Mouse (Mus musculus): ENCODE results near the gene Spag9.

Gene Spag9

DNA sequence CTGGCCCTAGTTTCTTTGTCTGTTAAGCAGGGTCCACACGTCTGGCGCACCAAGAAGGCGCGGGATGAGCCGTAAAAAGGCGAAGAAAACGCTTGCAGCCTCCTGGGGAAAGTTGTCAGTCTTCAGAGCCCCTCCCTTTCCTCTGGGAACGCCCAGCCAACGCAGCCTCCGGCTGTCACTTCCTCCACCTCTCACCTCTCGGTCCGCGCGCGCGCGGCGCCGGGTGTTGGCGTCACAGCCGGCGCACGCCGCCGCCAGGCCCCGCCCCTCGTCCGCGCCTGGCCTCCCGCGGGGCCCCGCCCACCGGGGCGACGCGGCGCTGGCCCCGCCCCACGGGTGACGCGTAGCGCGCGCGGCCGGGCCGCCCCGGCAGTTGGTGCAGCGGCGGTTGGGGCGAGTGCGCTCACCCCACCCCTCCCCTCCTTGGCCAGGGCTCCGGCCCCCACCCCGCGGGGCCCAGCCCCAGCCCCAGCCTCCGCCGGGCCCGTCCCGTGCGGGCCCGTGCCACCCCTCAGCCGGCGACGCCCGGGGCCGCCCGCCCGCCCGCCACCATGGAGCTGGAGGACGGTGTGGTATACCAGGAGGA is at the start of gene Spag9:
Gene Spag9 (plus strand): TSS at position 372 of the 586 bp plus-strand sequence.
- peak; percentile 81 to 92 for DNase-seq (ENCODE audit: low spot score in 2 of 2)

DNA sequence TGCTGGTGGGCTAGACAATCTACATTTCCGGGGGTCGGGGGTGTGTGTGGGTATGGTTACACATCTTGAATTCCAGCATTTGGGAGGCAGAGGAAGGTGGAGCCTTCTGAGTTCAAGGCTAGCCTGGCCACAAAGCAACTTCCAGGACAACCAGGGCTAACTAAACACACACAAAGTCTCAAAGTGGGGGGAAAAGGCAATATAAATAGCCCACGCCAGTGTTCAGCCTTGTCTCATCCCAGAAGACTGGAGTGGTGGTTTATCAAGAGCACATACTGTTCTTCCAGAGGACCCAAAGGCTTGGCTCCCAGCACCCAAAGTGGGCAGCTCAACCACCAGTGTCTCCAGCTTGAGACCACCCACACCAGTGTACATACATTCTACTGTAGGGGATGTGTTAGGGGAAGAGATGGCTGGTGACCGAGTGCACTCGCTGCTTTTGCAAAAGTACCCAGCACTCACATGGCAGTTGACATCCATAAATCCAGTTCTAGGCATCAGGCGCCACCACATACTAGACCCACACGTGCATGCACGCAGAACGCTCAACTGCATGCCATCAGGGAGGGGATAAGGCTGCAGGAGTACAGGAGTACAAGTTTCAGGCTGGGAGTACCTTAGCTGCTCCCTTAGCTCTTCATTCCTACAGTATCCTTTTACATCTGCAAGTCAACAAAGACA is 46.9 kb upstream of the Spag9 start:
- DNase-seq (ENCODE audit: low spot score in 2 of 2), result no peak

DNA sequence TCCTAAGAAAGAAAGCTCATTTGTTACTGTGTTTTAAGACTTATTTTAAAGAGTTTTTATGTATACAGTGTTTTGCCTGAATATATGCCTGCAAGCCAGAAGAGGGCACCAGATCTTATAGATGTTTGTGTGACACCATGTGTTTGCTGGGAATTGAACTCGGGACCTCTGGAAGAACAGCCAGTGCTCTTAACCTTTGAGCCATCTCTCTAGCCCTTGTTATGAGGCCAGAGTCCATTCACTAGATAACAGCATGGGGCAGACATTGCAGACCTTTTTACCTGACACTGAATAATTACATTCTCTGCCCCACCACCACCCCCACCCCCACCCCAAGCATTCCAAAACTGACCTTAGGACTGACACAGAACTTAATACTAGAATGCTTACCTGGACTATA is 45.8 kb upstream of the Spag9 start:
- DNase-seq (ENCODE audit: low spot score in 2 of 2), result no peak

DNA sequence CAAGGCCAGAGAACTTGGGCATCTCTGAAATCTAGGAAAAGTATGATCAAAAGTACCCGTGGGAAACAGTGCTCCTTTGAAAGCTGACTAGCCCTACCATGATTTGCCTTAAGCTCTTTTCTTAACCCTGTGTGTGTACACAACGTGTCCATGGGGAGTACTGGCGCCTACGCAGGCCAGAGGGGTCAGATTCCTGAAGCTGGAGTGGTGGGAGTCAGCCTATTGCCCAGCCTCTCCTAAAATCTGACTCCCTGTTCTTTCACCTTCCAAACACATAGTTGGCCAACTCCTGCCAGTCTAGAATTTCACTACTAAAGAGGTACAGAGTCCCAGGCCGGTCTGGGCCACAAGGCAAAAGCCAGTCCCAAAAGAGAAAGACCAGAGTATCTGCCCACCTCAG is 43.5 kb upstream of the Spag9 start:
- no peak for DNase-seq (ENCODE audit: low spot score in 2 of 2)

DNA sequence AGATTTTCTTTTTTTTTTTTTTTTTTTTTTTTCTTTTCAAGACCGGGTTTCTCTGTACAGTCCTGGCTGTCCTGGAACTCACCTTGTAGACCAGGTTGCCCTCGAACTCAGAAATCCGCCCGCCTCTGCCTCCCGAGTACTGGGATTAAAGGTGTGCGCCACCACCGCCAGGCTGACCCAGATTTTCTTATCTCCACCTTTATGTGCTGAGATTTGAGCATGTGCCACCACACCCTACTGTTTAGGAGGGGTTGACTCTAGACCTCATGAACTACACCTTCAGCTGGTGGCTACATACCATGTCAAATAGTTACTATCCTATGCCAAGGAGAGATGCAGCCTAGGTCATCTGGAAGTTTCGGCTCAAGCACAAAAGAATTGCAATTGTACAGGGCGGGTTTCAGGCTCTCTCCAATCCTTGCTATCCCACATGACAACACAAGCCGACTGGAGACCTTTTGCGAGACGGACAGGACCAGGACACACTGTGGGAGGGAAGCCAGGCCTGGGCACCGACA is 41.1 kb upstream of the Spag9 start:
- no peak for DNase-seq (ENCODE audit: low spot score in 2 of 2)

DNA sequence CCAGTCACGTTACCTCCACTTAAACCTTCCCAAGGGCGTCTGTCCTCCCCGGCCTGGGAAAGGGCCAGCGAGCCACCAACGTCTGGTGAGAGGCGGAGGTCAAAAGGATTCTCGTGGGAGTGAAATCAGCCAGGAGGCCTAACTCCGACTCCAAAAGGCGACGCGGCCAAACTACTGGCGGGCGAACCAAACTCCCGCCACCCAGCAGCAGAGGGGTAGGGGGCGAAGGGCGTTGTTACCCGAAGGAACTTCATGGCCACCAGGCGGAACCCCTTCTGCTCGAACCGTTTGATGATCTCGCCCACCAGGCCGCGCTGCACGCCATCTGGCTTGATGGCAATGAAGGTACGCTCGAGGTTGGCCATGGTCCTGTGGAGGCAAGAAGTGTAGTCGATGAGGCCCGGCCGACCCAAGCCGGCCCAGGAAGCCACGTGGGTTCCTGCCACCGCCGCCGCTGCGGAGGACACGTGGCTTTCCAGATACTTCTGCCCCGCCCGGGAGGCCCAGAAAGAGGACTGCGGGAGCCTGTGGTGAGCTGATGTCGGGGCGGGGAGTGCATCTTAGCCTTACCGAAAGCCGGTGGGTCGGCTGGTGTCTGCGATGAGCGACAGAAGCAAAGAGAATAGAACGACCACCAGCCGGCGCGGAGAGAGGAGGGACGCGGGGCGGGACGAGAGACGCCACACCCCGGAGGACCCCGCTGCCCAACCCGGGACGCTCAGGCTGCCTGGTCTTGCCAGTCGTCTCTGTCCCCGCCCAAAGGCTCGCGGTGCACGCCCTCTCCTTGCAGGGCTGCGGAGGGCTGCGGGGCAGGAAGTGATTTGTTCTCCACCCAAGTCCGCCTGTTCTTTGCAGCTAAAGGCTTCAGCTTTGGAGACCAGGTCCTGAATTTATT is 40.4 kb upstream of the Spag9 start:
- peak; percentile 90 to 92 for DNase-seq (ENCODE audit: low spot score in 2 of 2)

DNA sequence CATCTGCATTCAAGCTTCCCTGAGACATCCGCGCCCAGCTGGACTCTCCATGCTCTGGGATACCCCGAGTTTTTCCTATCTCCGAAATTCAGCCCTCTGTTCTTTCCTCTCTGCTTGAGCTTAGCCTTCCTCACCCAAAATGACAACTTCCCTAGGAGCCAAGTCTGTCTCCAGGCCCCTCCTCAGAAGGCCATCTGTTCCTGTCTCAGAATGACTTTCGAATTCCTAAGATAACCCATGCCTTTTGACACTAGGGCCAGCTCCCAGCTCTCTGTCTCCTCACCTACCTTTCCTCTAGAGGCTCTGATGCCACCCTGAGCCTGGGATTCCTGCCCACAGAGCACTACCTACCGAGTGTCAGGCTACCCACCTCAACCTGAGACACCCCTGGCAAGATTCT is 39.7 kb upstream of the Spag9 start, which contains the start of gene Nme2:
Gene Nme2 (minus strand): TSS at position 101 of the 400 bp plus-strand sequence.
- no peak for DNase-seq (ENCODE audit: low spot score in 2 of 2)

DNA sequence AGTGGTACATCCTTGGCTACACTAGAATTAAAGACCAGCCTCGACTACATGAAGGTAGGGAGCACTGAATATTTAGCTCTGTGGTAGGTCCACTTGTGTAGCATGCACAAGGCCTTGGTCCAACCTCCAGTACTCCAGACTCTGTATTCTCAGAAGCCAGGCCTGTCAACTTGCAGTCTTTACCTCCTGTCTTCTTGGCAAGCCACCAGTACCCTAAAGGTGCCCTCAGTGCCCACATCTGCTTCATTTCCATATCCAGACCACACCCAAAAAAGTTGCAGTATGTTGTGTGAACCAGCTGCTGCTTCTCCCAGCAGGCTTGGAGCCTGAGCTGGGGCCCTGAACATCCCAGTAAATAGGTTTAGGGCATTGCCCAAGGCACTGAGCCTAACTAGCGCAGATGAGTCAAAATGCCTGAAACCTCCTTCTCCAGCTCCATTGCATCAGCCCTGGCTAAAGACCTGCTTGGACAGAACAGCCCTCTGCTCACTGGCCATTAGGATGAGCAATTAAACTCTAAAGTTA is 38.8 kb upstream of the Spag9 start:
- DNase-seq (ENCODE audit: low spot score in 2 of 2), result no peak

DNA sequence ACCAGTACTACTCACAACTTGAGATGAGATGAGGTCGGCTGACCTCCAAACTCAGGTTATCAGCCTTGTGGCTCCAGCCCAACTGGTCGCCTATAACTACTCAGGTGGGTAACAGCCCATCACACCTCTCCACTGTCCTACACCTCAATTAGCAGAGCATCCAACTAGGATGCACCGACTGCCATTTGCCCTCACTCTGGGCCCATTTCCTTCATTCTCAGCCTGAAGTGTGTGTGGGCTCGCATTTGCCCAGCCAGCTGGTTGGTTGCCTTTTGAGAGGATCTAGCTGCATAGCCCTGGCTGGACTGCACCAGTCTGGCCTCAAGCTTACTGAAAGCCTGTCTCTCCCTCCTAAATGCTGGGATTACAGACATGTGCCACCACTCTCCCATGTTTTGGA is 38.1 kb upstream of the Spag9 start:
- no peak for DNase-seq (ENCODE audit: low spot score in 2 of 2)

DNA sequence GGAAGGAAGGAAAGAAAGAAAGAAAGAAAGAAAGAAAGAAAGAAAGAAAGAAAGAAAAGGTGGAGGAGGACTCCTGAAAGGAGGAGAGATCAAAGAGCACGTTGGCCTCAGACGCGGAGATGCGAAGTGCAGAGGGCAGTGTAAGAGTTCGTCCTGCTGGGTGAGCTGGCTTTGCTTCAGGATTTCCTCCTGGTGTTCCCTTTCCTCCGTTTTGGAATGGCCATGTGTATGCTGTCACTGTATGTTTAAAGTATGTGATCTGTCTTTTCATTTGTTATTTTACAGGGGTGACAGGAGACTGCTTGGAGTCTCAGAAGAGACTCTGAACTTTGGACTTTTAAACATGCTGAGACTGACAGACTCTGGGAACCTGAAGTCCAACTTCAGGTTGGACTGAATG is 34.4 kb upstream of the Spag9 start:
- no peak for DNase-seq (ENCODE audit: low spot score in 2 of 2)

DNA sequence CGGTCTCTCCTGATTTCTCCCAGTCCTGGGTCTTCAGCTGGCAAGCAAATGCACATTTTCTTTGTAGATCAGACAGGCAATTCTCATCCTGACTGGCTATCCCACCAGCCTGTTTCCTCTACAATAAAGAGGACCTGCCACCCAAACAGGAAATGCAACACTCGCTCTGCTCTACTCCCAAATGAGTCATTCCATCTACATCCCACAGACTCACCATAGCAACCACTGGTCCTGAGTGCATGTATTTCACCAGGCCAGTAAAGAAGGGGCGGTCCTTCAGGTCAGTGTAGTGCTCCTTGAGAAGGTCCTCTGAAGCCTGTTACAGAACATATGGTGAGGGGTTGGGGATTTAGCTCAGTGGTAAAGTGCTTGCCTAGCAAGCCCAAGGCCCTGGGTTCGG is 32.9 kb upstream of the Spag9 start:
- no peak for DNase-seq (ENCODE audit: low spot score in 2 of 2)

DNA sequence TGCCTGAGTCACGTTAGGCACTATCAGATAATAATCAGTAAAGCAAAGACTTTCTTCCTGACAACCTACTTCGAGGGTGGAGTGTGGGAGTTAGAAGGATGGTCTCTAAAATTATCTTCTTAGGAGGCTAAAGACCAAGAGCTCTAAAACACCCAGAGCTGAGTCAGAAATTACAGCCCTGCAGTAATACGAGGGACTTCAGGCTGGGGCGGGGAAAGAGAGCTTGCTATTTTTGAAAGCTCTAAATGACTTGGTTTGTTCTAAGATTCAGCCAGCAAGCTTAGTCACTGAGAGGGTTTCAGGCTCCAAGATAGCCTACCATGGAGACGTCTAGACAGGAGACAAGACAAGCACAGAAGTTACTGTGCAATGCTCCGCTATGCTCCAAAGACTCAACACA is 30.5 kb upstream of the Spag9 start:
- no peak for DNase-seq (ENCODE audit: low spot score in 2 of 2)

DNA sequence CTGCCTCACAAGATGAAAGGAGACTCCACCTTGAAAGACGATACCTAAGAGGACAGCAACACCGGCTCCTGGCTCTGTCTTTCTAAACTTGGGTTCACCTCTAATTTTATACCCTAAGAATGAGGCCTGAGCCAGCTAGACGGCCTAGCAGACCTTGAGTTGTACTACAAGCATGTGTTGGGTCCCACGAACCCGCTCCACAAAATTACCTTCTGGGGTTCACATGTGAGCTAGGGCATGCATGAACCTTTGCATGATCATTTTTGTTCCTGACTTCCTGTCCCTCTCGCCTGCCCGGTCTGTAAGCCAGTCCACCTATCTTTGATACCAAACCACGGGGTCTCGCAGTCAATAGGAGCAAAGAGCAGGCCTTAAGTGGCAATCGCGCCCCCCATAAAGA is 28.5 kb upstream of the Spag9 start:
- no peak for DNase-seq (ENCODE audit: low spot score in 2 of 2)

DNA sequence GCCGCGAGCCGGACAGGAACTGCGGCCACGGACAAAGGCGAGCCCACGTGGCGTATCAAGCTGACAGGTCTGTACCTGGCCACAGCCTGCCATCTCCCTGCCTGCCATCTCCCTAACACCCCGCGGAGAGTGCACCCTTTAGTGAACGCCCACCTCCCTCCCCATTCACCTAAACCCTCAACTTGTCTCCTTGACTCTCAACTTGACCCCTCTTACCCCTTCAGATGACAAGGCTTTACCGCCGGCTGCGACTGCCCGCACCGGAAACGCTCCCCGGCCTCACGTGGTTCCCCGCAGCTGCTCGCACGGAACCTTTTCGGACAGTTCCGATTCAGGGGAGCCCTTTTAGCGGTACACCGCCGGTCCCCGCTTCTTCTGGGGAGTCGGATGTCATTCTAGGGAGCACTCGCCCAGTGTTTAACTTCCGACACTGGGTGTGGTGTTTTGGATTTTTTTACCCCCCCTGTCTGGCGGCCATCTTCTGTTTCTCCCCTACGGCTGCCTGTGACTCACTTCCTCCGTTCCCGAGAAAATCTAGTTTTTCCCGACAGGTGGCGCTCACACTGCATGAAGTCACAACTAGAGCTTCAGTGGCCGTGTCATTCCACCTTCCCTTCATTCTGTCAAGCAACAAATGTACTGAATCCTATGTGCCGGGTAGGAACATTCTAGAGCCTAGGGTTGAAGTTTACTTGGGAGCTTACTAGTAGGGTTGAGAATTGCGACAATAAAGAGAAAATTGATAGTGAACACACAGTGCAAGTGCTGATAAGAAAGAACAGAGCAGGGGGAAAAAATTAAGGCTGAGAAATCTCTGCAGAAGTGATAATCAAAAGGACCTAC is 27.7 kb upstream of the Spag9 start, which contains the start of the genes Gm20390 and Nme1:
Gene Gm20390 (minus strand): TSS at position 289 of the 843 bp plus-strand sequence.
Gene Nme1 (minus strand): TSS at position 517 of the 843 bp plus-strand sequence.
- DNase-seq (ENCODE audit: low spot score in 2 of 2), result peak; percentile 93 to 97

DNA sequence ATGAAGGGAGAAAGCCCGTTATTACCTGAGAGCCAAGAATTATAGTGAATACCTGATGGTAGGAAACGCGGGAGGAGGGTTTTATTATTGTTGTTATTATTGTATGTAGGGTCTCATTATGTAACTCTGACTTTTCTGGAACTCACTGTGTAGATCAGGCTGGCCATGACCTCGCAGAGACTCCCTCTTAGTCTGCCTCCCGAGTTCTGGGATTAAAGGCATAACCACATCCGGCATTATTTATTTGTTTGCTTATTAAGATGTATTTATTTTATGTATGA is 27.1 kb upstream of the Spag9 start:
- no peak for DNase-seq (ENCODE audit: low spot score in 2 of 2)

DNA sequence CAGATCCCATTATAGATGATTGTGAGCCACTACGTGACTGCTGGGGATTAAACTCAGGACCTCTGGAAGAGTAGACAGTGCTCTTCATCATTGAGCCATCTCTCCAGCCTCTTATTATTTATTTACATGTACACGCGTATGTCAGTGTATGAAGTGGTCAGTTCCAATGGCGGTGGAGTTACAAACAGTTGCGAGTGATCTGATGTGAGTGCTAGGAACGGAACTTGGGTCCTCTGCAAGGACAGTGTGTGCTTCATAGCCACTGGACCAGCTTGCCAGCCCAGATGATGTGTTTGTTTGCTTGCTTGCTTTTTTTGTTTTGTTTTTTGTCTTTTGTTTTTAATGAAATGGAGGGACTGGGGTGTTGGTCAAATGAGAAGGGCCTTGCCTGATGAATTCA is 26.7 kb upstream of the Spag9 start:
- no peak for DNase-seq (ENCODE audit: low spot score in 2 of 2)

DNA sequence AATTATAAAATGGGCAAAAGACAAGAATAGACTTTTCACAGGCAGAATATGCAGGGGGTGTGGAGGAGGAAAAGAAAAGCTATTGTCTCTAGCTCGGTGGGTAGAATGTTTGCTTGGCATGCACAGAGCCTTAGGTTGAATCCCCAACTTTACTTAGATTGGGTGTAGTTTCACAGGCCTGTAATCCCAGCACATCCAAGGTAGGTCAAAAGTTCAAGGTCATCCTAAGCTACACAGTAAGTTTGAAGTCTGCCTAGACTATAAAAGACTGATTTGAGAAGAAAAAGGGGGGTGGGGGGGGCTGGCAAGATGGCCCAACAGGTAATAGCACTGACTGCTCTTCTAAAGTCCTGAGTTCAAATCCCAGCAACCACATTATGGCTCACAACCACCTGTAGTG is 26.1 kb upstream of the Spag9 start:
- DNase-seq (ENCODE audit: low spot score in 2 of 2), result no peak

DNA sequence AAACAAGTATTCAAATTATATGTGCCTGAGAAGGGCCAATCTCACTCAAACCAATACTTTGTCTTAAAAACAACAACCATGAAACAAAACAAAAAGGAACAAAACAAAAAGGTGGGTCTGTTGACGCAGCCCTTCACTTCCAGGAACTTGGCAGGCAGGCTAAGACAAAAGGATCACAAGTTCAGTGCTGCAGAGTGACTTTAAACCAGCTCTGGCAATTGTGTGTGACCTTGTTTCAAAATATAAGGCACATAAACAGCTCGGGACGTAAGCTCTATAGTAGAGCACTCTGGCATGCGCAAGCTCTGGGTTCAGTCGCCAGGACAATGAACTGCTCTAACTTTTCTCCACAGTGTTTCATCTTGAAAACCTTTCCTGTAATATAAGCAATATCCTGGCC is 22.9 kb upstream of the Spag9 start:
- no peak for DNase-seq (ENCODE audit: low spot score in 2 of 2)

DNA sequence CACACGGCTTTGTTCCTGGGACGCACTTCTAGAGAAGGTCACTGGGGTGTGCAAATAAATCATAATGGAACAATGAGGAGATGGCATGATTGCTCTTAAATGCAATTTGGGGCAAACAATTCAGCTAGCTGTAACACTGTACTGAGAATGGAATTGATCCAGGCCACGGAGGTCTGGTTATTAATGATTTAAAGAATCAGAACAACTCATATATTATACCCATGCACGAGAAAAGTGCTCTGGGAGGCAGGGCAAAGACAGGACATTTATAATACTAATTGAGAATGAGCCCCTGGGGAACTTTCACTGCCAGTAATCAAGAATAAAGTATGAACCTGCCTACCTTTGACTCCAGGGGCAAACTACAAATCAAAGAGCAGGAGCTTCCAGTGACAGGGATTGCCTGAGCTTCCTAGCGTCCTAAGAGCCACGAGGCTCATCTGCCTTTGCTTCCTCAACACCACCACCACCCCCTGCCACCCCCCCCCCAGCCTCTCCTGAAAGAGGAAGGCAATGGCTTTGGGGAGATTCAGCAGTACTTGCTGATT is 16.3 kb upstream of the Spag9 start:
- DNase-seq (ENCODE audit: low spot score in 2 of 2), result no peak

DNA sequence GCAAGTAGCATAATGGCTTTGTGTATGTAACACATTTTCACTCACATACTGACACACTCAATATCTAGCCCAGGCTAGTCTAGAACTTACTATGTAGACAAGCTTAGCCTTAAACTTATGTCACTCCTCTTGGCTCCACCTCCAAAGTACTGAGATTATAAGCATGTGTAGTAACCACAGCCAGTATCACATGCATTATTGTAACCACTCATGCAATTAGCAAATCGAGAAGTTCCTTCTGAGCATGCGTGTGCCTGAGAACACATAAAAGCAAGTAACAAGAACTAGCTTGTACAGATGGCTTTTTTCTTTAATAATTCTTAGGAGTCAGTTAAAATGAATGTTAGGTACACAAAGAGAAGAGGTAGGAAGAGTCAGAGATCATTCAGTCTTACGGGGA is 11.3 kb upstream of the Spag9 start:
- no peak for DNase-seq (ENCODE audit: low spot score in 2 of 2)

DNA sequence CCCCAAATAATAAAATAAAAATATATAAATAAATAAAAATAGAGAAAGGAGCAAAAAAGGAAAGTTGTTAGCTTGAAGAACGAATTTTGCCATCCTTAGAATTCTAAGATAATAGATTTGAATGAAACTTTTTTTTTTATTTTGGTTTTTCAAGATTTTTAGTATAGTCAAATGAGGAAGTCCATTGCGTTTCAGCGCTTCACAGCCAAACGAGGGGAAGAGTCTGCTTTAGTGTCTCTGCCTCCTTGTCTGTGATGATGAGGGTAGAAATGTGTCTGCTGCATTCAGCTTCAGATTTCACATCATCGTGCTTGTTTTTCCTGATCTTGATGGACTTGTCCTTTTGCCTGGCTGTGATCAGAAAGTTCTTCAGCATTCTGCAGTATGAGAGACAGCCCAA is 10.6 kb upstream of the Spag9 start:
- no peak for DNase-seq (ENCODE audit: low spot score in 2 of 2)

Measured in urinary bladder, adult 18-20 months (tissue).